Mouse (Mus musculus): ENCODE results near the gene Pgls.

Gene Pgls

GRCm38 (mm10) chr8:71598375-71598774 is 6.4 kb downstream of the Pgls start:
- DNase-seq (ENCODE audit: extremely low read depth, low read depth), result no peak

- no peak for DNase-seq (ENCODE audit: extremely low read depth, low read depth)
These were observed 6.9 kb downstream of the Pgls start for GRCm38 (mm10) chr8:71598841-71599240.

- no peak for DNase-seq (ENCODE audit: extremely low read depth, low read depth)
These were observed 10.1 kb downstream of the Pgls start for GRCm38 (mm10) chr8:71601939-71602665.

GRCm38 (mm10) chr8:71602666-71603334 is 10.8 kb downstream of the Pgls start:
- DNase-seq (ENCODE audit: extremely low read depth, low read depth), result no peak

- DNase-seq (ENCODE audit: extremely low read depth, low read depth), result no peak
These were observed 12.0 kb downstream of the Pgls start for GRCm38 (mm10) chr8:71604021-71604420.

- peak; percentile 96 for DNase-seq (ENCODE audit: extremely low read depth, low read depth)
These were observed 19.1 kb downstream of the Pgls start, which contains the start of gene Colgalt1 for GRCm38 (mm10) chr8:71610822-71611651. Gene Colgalt1, plus strand, starts transcription at chr8:71610998.

- DNase-seq (ENCODE audit: extremely low read depth, low read depth), result no peak
These were observed 20.2 kb downstream of the Pgls start for GRCm38 (mm10) chr8:71612141-71612540.

GRCm38 (mm10) chr8:71613418-71613817 is 21.4 kb downstream of the Pgls start:
- no peak for DNase-seq (ENCODE audit: extremely low read depth, low read depth)

- DNase-seq (ENCODE audit: extremely low read depth, low read depth), result no peak
These were observed 27.8 kb downstream of the Pgls start for GRCm38 (mm10) chr8:71619786-71620185.

GRCm38 (mm10) chr8:71625088-71625487 is 33.1 kb downstream of the Pgls start:
- DNase-seq (ENCODE audit: extremely low read depth, low read depth), result no peak

- no peak for DNase-seq (ENCODE audit: extremely low read depth, low read depth)
These were observed 34.8 kb downstream of the Pgls start for GRCm38 (mm10) chr8:71626753-71627152.

- DNase-seq (ENCODE audit: extremely low read depth, low read depth), result no peak
These were observed 35.5 kb downstream of the Pgls start for GRCm38 (mm10) chr8:71627265-71628099.

GRCm38 (mm10) chr8:71628396-71629095 is 36.6 kb downstream of the Pgls start:
- peak; percentile 25 for DNase-seq (ENCODE audit: extremely low read depth, low read depth)

- peak; percentile 67 for DNase-seq (ENCODE audit: extremely low read depth, low read depth)
These were observed 37.2 kb downstream of the Pgls start for GRCm38 (mm10) chr8:71629096-71629697.

- peak; percentile 60 for DNase-seq (ENCODE audit: extremely low read depth, low read depth)
These were observed 37.8 kb downstream of the Pgls start for GRCm38 (mm10) chr8:71629781-71630212.

GRCm38 (mm10) chr8:71630761-71631160 is 38.8 kb downstream of the Pgls start:
- DNase-seq (ENCODE audit: extremely low read depth, low read depth), result no peak

GRCm38 (mm10) chr8:71631897-71632296 is 39.9 kb downstream of the Pgls start:
- peak; percentile 23 for DNase-seq (ENCODE audit: extremely low read depth, low read depth)

GRCm38 (mm10) chr8:71633164-71633563 is 41.2 kb downstream of the Pgls start:
- peak; percentile 26 for DNase-seq (ENCODE audit: extremely low read depth, low read depth)

GRCm38 (mm10) chr8:71633981-71634667 is 42.1 kb downstream of the Pgls start:
- DNase-seq (ENCODE audit: extremely low read depth, low read depth), result peak; percentile 66
